Comparison of ENCODE assay signal across 24 mouse cellular contexts in genomic region chr10:68537261-68537950, GRCm38 (mm10). TPM values are rescaled to one million over a fixed set of nuclear protein-coding genes. Genes with fewer than 3 reads are reported as not detected.
DNase-seq lines count a peak whose midpoint lies in the region; ATAC-seq and TF ChIP-seq lines count a peak whose summit lies in the region.
"Had no signal": no experiment of that assay in that cellular context is flagged by ENCODE, and none has a peak within 500 bp of the region (broad histone marks: within the 10 kb centered on the region; RNA-seq: fewer than 3 reads in every experiment).

No protein-coding gene starts in this region.

- no peaks in the 10 kb centered on the region for H3K27me3 ChIP-seq in hindbrain, embryonic 13.5 days
- no peaks in the 10 kb centered on the region for H3K27me3 ChIP-seq in hindbrain, embryonic 12.5 days
- no peaks in the 10 kb centered on the region for H3K27me3 ChIP-seq in lung, postnatal 0 days (replicated peaks; ENCODE audit: insufficient read depth, low read length)
- H3K27me3 ChIP-seq in myocyte (ENCODE audit: control insufficient read depth, insufficient read depth, insufficient read length): no peaks in the 10 kb centered on the region
- H3K27me3 ChIP-seq: CH12.LX; forebrain, embryonic 12.5 days; limb, embryonic 13.5 days; neural tube, embryonic 13.5 days had no signal

- TF ChIP-seq CTCF in lung, postnatal 0 days (IDR thresholded peaks at IDR 0.05): no peak

- no peak overlapping the region for H3K9ac ChIP-seq in hindbrain, embryonic 13.5 days
- H3K9ac ChIP-seq in hindbrain, embryonic 12.5 days: no peak overlapping the region
- H3K9ac ChIP-seq in lung, postnatal 0 days (replicated peaks; ENCODE audit: low read depth): no peak overlapping the region
- H3K9ac ChIP-seq: forebrain, embryonic 12.5 days; limb, embryonic 13.5 days; liver, embryonic 14.5 days; neural tube, embryonic 13.5 days had no signal

- H3K4me2 ChIP-seq in hindbrain, embryonic 13.5 days: no peak overlapping the region
- no peak overlapping the region for H3K4me2 ChIP-seq in hindbrain, embryonic 12.5 days (replicated peaks)
- no peak overlapping the region for H3K4me2 ChIP-seq in lung, postnatal 0 days (replicated peaks; ENCODE audit: low read depth, low read length)
- peak overlapping the region; percentile 5 for H3K4me2 ChIP-seq in myocyte (ENCODE audit: low read depth)
- H3K4me2 ChIP-seq: forebrain, embryonic 12.5 days; limb, embryonic 13.5 days; neural tube, embryonic 13.5 days had no signal

- peaks cover 16% of the 10 kb centered on the region for H3K4me1 ChIP-seq in hindbrain, embryonic 13.5 days (replicated peaks)
- H3K4me1 ChIP-seq in hindbrain, embryonic 12.5 days: peaks cover 11% of the 10 kb centered on the region
- peaks cover 6% of the 10 kb centered on the region; the same call in 1 of the 2 replicates for H3K4me1 ChIP-seq in lung, postnatal 0 days (ENCODE audit: insufficient read depth, low read depth, low read length)

- H3K4me3 ChIP-seq in hindbrain, embryonic 13.5 days: no peak overlapping the region
- H3K4me3 ChIP-seq in hindbrain, embryonic 12.5 days: no peak overlapping the region
- no peak overlapping the region for H3K4me3 ChIP-seq in lung, postnatal 0 days (ENCODE audit: low read depth, low read length)
- H3K4me3 ChIP-seq in myocyte: no peak overlapping the region
- H3K4me3 ChIP-seq: forebrain, embryonic 12.5 days; gastrocnemius, adult 2 months; hindbrain, embryonic 10.5 days; limb, embryonic 13.5 days; midbrain, embryonic 10.5 days; neural tube, embryonic 13.5 days had no signal

- no peaks in the 10 kb centered on the region for H3K9me3 ChIP-seq in hindbrain, embryonic 13.5 days
- no peaks in the 10 kb centered on the region for H3K9me3 ChIP-seq in hindbrain, embryonic 12.5 days (replicated peaks)
- no peaks in the 10 kb centered on the region for H3K9me3 ChIP-seq in lung, postnatal 0 days (ENCODE audit: low read length)
- H3K9me3 ChIP-seq: forebrain, embryonic 12.5 days; hindbrain, embryonic 10.5 days; limb, embryonic 13.5 days; midbrain, embryonic 10.5 days; neural tube, embryonic 13.5 days had no signal

- H3K27ac ChIP-seq in hindbrain, embryonic 13.5 days: peak overlapping the region; percentile 13; the same call in 1 of the 2 replicates
- H3K27ac ChIP-seq in hindbrain, embryonic 12.5 days: no peak overlapping the region
- H3K27ac ChIP-seq in lung, postnatal 0 days (ENCODE audit: low read length): no peak overlapping the region
- H3K27ac ChIP-seq: forebrain, embryonic 12.5 days; gastrocnemius, adult 2 months; limb, embryonic 13.5 days; liver, embryonic 14.5 days; macrophage; midbrain, embryonic 10.5 days; neural tube, embryonic 13.5 days had no signal

- no peak for TF ChIP-seq POLR2A in myocyte (IDR thresholded peaks at IDR 0.05; ENCODE audit: insufficient read length, low read depth)

- TF ChIP-seq EP300 in lung, postnatal 0 days (IDR thresholded peaks at IDR 0.05): no peak

- WGBS in hindbrain, embryonic 13.5 days: 75% methylated on average over 4 of the region's 4 CpGs
- 72% methylated on average over 4 of the region's 4 CpGs for WGBS in hindbrain, embryonic 12.5 days
- 27% methylated on average over 4 of the region's 4 CpGs for WGBS in lung, postnatal 0 days

- H3K79me2 ChIP-seq in myocyte (ENCODE audit: control insufficient read depth, insufficient read depth): no peaks in the 10 kb centered on the region

- peak; percentile 67 for DNase-seq in heart, adult 11 months
- no peak for DNase-seq in heart, postnatal 36 days
- peak; percentile 59 for DNase-seq in lung, postnatal 0 days (ENCODE audit: low spot score)
- no peak for DNase-seq in lung, postnatal 10 days
- no peak for DNase-seq in natural killer cell, adult 2 months (ENCODE audit: low spot score in 2 of 2)
- DNase-seq: adrenal gland, postnatal 36 days; cerebellum, adult 11-12 months; cerebellum, postnatal 14 days; gastrocnemius, adult 2 months; thymus, adult 18-20 months; thymus, postnatal 4 days had no signal

- no peaks in the 10 kb centered on the region for H3K36me3 ChIP-seq in hindbrain, embryonic 13.5 days
- no peaks in the 10 kb centered on the region for H3K36me3 ChIP-seq in hindbrain, embryonic 12.5 days
- no peaks in the 10 kb centered on the region for H3K36me3 ChIP-seq in lung, postnatal 0 days (ENCODE audit: insufficient read depth, low read length)
- no peaks in the 10 kb centered on the region for H3K36me3 ChIP-seq in myocyte (ENCODE audit: control insufficient read depth, insufficient read depth)
- H3K36me3 ChIP-seq: forebrain, embryonic 12.5 days; hindbrain, embryonic 10.5 days; limb, embryonic 13.5 days; midbrain, embryonic 10.5 days; neural tube, embryonic 13.5 days had no signal

- ATAC-seq in hindbrain, embryonic 13.5 days (ENCODE audit: low FRiP score): no peak
- no peak for ATAC-seq in hindbrain, embryonic 12.5 days (ENCODE audit: low FRiP score)
- ATAC-seq in lung, postnatal 0 days: peak; percentile 43; the same call in 1 of the 2 replicates

- no peak overlapping the region for H3ac ChIP-seq in myocyte (ENCODE audit: control insufficient read depth, insufficient read length)

- intact Hi-C loops in heart, postnatal 36 days (cut with DNase I): no loop called here

TF ChIP-seq in myocyte, 11 proteins besides CTCF, POLR2A, EP300 and RAD21:
- TF ChIP-seq TCF12 (IDR thresholded peaks at IDR 0.05; ENCODE audit: insufficient read depth, poor library complexity, severe bottlenecking) (no peak), MYOG (IDR thresholded peaks at IDR 0.05; ENCODE audit: control insufficient read depth in 1 of 3, insufficient read depth in 1 of 3, insufficient read length in 2 of 3, low read depth in 2 of 3) (no peak), CEBPB (IDR thresholded peaks at IDR 0.05; ENCODE audit: insufficient read depth, poor library complexity, severe bottlenecking) (no peak), POLR2AphosphoS2 (IDR thresholded peaks at IDR 0.05; ENCODE audit: insufficient read length, low read depth) (no peak), REST (IDR thresholded peaks at IDR 0.05; ENCODE audit: insufficient read depth, insufficient read length) (no peak), MAX (IDR thresholded peaks at IDR 0.05; ENCODE audit: low read depth) (no peak), USF1 (IDR thresholded peaks at IDR 0.05; ENCODE audit: low read depth) (no peak), MYOD1 (IDR thresholded peaks at IDR 0.05; ENCODE audit: control insufficient read depth in 1 of 3, insufficient read length in 2 of 3, low read depth in 2 of 3) (no peak), SRF (IDR thresholded peaks at IDR 0.05; ENCODE audit: control insufficient read depth, insufficient read length, low read depth) (no peak), TCF3 (IDR thresholded peaks at IDR 0.05; ENCODE audit: insufficient read length, low read depth) (no peak), E2F4 (IDR thresholded peaks at IDR 0.05; ENCODE audit: insufficient read depth) (no peak)

RNA-seq across cellular contexts. Expression of gene Cabcoco1, which starts 4.3 kb away (rescaled TPM):
- 10 to 100 TPM; 19.0 to 21.3 TPM for total RNA-seq in heart, postnatal 36 days (2021)
- 1.0 and 1.6 TPM in 2 replicates for polyA plus RNA-seq in hindbrain, embryonic 13.5 days (2015; fragmentation: Nextera tagmentation; extraction: Ambion mirVana)
- polyA plus RNA-seq in hindbrain, embryonic 12.5 days (2016; fragmentation: Nextera tagmentation; extraction: Ambion mirVana): 1.0 and 1.1 TPM in 2 replicates
- polyA plus RNA-seq in lung, postnatal 0 days (2015; fragmentation: Nextera tagmentation; extraction: Ambion mirVana): 10.7 and 11.2 TPM in 2 replicates
- polyA plus RNA-seq in myocyte (2012; fragmentation: generic; extraction: Trizol): not detected
- total RNA-seq: MEL; monocyte, adult 5-6 weeks had no signal
- polyA plus RNA-seq: macrophage; midbrain, embryonic 10.5 days had no signal

Comparison
In these comparisons a context has a peak if more than half of its experiments do, and no peak if none do; other contexts are left out.
1. DNase-seq: peak in heart, adult 11 months (single experiment) and lung, postnatal 0 days (single experiment); none in heart, postnatal 36 days (0 of 2), lung, postnatal 10 days (single experiment) and natural killer cell, adult 2 months (0 of 2).